Mouse (Mus musculus): ENCODE data around the gene Mrpl30. TPM values are rescaled to one million over a fixed set of nuclear protein-coding genes. Genes with fewer than 3 reads are reported as not detected.

Gene Mrpl30
- polyA plus RNA-seq, 1 experiment from 2014 or later: 240 TPM

- Histone ChIP-seq H3K4me1 (no peaks in the 10 kb centered on the region), H3K27me3 (0 out of 2 replicates have a peak, but pooled peaks cover 2% of the 10 kb centered on the region), H3K4me2 (no peak overlapping the region), H3K4me3 (no peak overlapping the region), H3K36me3 (no peaks in the 10 kb centered on the region), H3K9me3 (no peaks in the 10 kb centered on the region), H3K9ac (no peak overlapping the region), H3K27ac (no peak overlapping the region)
- WGBS: 81% methylated on average over 2 of the region's 2 CpGs
- no peak for ATAC-seq (ENCODE audit: insufficient number of reproducible peaks, insufficient read depth, low FRiP score, low TSS enrichment, low read depth)
Measured at GRCm38 (mm10) chr1:37912751-37913150, 22.5 kb downstream of the Mrpl30 start.

- 0 out of 2 replicates have a peak, but pooled peaks cover 2% of the 10 kb centered on the region for H3K27me3 ChIP-seq
- H3K9ac ChIP-seq: no peak within 1 kb of the TSS
- H3K4me3 ChIP-seq: no peak within 1 kb of the TSS
- no peaks in the 10 kb centered on the region for H3K9me3 ChIP-seq
- WGBS: 74% methylated on average over 5 of the region's 5 CpGs
- H3K4me1 ChIP-seq: no peaks in the 10 kb centered on the region
- no peak within 1 kb of the TSS for H3K4me2 ChIP-seq
- no peak within 1 kb of the TSS for H3K27ac ChIP-seq
- H3K36me3 ChIP-seq: no peaks in the 10 kb centered on the region
- ATAC-seq (ENCODE audit: insufficient number of reproducible peaks, insufficient read depth, low FRiP score, low TSS enrichment, low read depth): no peak
Measured at GRCm38 (mm10) chr1:37916393-37916792, 26.1 kb downstream of the Mrpl30 start, which contains the start of gene Lyg2. Gene Lyg2, minus strand, starts transcription at chr1:37916493.

DNA sequence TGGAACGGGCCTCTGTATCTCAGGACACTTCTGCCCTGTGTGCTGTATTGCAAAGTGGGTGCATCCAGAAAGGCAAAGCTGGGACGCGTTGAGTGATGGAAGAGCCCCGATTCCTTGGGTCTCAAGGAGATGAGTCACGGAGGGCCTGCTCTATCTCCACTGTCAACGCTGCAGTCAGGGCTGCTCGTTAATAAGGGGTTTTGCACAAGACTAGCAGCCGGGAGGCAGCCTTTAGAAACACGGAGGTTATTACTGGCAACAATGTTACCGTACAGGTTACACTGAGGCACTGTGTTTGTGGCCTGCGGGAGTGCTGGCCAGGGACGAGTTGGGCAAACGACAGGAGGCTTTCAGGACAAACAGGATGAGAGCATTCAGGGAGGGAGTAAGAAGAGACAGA, 27.4 kb downstream of the Mrpl30 start:
- WGBS: 69% methylated on average over 13 of the region's 13 CpGs
- no peak overlapping the region for H3K4me2 ChIP-seq
- H3K4me1 ChIP-seq: no peaks in the 10 kb centered on the region
- H3K9ac ChIP-seq: no peak overlapping the region
- H3K27me3 ChIP-seq: 0 out of 2 replicates have a peak, but pooled peaks cover 1% of the 10 kb centered on the region
- H3K9me3 ChIP-seq: no peaks in the 10 kb centered on the region
- no peaks in the 10 kb centered on the region for H3K36me3 ChIP-seq
- H3K4me3 ChIP-seq: no peak overlapping the region
- no peak for ATAC-seq (ENCODE audit: insufficient number of reproducible peaks, insufficient read depth, low FRiP score, low TSS enrichment, low read depth)
- no peak overlapping the region for H3K27ac ChIP-seq

DNA sequence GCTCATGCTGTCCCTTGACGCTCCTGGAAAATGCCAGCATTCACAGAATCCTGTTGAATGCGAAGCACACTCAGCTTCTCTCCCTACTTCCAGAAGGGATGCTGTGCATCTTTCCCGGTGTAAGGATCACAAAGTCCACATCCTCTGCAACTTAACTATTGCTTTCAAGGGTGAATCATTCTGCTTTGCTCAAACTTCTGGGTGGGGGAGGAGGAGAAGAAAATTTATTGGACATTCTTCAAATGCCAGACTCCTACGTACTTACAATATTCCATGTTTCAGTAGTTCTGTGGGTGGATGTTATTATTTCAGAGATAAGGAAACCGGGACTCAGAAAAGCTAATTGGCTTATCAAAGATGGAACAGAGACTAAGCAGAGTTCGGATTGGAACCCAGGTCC, 27.8 kb downstream of the Mrpl30 start:
- Histone ChIP-seq H3K4me2 (no peak overlapping the region), H3K9ac (no peak overlapping the region), H3K27ac (no peak overlapping the region), H3K9me3 (no peaks in the 10 kb centered on the region), H3K4me3 (no peak overlapping the region), H3K36me3 (no peaks in the 10 kb centered on the region), H3K4me1 (no peaks in the 10 kb centered on the region), H3K27me3 (no peaks in the 10 kb centered on the region)
- WGBS: 76% methylated on average over 6 of the region's 6 CpGs
- no peak for ATAC-seq (ENCODE audit: insufficient number of reproducible peaks, insufficient read depth, low FRiP score, low TSS enrichment, low read depth)

- 50% methylated on average over 8 of the region's 8 CpGs for WGBS
- H3K36me3 ChIP-seq: no peaks in the 10 kb centered on the region
- no peaks in the 10 kb centered on the region for H3K4me1 ChIP-seq
- H3K4me3 ChIP-seq: no peak overlapping the region
- no peak for ATAC-seq (ENCODE audit: insufficient number of reproducible peaks, insufficient read depth, low FRiP score, low TSS enrichment, low read depth)
- H3K9me3 ChIP-seq: no peaks in the 10 kb centered on the region
- H3K27ac ChIP-seq: no peak overlapping the region
- H3K9ac ChIP-seq: no peak overlapping the region
- no peaks in the 10 kb centered on the region for H3K27me3 ChIP-seq
- no peak overlapping the region for H3K4me2 ChIP-seq
Measured at GRCm38 (mm10) chr1:37922536-37922935, 32.3 kb downstream of the Mrpl30 start.

DNA sequence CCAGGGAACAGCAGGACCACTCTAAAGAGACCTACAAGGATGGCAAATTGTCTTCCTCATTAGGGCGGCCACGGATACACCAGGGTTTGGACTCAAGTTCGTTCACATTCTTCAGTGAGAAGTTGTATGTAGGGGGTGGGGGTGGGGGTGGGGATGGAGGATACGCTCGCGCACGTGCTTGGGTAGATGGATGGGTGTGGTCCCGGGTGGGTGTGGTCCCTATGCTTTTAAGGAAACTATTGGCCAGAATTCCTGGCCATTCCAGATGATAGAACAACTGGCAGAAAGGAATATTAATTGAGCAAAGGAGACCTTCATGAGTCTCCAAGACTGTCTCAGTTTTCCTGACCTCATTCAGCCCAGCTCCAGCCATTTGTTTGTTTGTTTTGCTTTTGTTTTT, 35.7 kb downstream of the Mrpl30 start:
- Histone ChIP-seq H3K4me1 (no peaks in the 10 kb centered on the region), H3K9me3 (no peaks in the 10 kb centered on the region), H3K4me2 (no peak overlapping the region), H3K27ac (no peak overlapping the region), H3K36me3 (no peaks in the 10 kb centered on the region), H3K27me3 (no peaks in the 10 kb centered on the region), H3K9ac (no peak overlapping the region), H3K4me3 (no peak overlapping the region)
- no peak for ATAC-seq (ENCODE audit: insufficient number of reproducible peaks, insufficient read depth, low FRiP score, low TSS enrichment, low read depth)
- WGBS: 69% methylated on average over 8 of the region's 8 CpGs

- ATAC-seq (ENCODE audit: insufficient number of reproducible peaks, insufficient read depth, low FRiP score, low TSS enrichment, low read depth): no peak
- H3K36me3 ChIP-seq: no peaks in the 10 kb centered on the region
- H3K27me3 ChIP-seq: no peaks in the 10 kb centered on the region
- no peak overlapping the region for H3K27ac ChIP-seq
- no peak overlapping the region for H3K4me2 ChIP-seq
- no peak overlapping the region for H3K4me3 ChIP-seq
- no peak overlapping the region for H3K9ac ChIP-seq
- no peaks in the 10 kb centered on the region for H3K9me3 ChIP-seq
- WGBS: 20% methylated on average over 3 of the region's 3 CpGs
- H3K4me1 ChIP-seq: no peaks in the 10 kb centered on the region
Measured at GRCm38 (mm10) chr1:37931806-37932205, 41.5 kb downstream of the Mrpl30 start.

Other genes starting within 250 kb of the Mrpl30 start
- gene 2010300C02Rik, start 170.4 kb upstream of the Mrpl30 start, polyA plus RNA-seq (2015; fragmentation: Nextera tagmentation; extraction: Ambion mirVana): 1.9 and 2.5 TPM in 2 replicates
- 6.0 and 6.9 TPM in 2 replicates for gene Tsga10, start 24.0 kb upstream of the Mrpl30 start, polyA plus RNA-seq (2015; fragmentation: Nextera tagmentation; extraction: Ambion mirVana)
- gene Lipt1, start 18.7 kb upstream of the Mrpl30 start, polyA plus RNA-seq (2015; fragmentation: Nextera tagmentation; extraction: Ambion mirVana): 8.3 and 8.6 TPM in 2 replicates
- gene Mitd1, start 66 bp upstream of the Mrpl30 start, polyA plus RNA-seq (2015; fragmentation: Nextera tagmentation; extraction: Ambion mirVana): 26.5 and 27.7 TPM in 2 replicates
- not detected in 2 replicates for gene Lyg2, start 26.0 kb downstream of the Mrpl30 start, polyA plus RNA-seq (2015; fragmentation: Nextera tagmentation; extraction: Ambion mirVana)
- not detected in 2 replicates for gene Lyg1, start 67.3 kb downstream of the Mrpl30 start, polyA plus RNA-seq (2015; fragmentation: Nextera tagmentation; extraction: Ambion mirVana)
- gene Txndc9, start 107.4 kb downstream of the Mrpl30 start, polyA plus RNA-seq (2015; fragmentation: Nextera tagmentation; extraction: Ambion mirVana): 140 and 155 TPM in 2 replicates
- gene Eif5b, start 107.5 kb downstream of the Mrpl30 start, polyA plus RNA-seq (2015; fragmentation: Nextera tagmentation; extraction: Ambion mirVana): 35.9 and 36.9 TPM in 2 replicates
- gene Rev1, start 239.3 kb downstream of the Mrpl30 start, polyA plus RNA-seq (2015; fragmentation: Nextera tagmentation; extraction: Ambion mirVana): 30.0 and 34.5 TPM in 2 replicates